Mouse (Mus musculus) layer of hippocampus, adult 18-20 months (tissue): ENCODE data around the gene 9130023H24Rik. TPM values are rescaled to one million over a fixed set of nuclear protein-coding genes. Genes with fewer than 3 reads are reported as not detected.

Experiments
- DNase-seq, 2 experiments: peaks; one replicate each; pipeline ENCODE4 v3.0.0; 2022; ENCODE audit warnings: low spot score in 2 of 2
- total RNA-seq, 2 experiments: library from RNA; stranded (reverse); gene quantifications; 2 replicates each; pipeline ENCODE4 v1.2.3; 2021

9130023H24Rik gene
- total RNA-seq, 2 experiments from 2014 or later: 3.3 TPM

DNA sequence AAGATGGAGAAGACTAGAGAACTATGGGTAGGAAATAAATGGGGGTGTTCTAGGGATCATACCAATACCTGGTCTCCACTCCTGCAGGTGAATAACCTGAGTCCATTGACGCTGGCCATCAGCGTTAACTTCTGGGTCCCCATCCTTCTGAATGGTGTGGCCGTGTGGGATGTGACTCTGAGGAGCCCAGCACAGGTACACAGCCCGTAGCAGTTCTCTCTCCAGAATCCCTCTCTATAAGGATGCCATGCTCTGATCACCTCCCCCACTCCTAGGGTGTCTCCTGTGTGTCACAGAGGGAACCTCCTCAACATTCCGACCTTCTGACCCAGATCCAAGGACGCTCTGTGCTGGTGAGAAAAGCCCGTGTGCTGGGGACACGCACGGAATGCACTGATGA is 34.8 kb downstream of the 9130023H24Rik start:
- no peak for DNase-seq

DNA sequence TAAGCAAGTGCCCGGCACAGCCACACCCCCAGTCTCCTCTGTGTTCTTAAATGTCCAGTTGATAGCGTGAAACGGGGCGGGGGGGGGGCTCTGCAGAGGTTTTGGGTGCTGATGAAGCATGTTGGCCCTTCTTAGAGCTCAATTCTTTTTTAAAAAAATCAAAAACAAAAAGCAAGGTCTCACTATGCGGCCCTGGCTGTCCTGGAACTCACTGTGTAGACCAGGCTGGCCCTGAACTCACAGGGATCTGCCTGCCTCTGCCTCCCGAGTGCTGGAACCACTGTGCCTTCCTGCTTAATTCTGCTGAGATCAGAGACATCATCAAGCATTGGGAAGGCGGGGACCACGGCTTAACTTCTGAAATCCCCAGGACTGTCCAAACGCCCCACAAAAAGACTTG is 36.2 kb downstream of the 9130023H24Rik start:
- no peak for DNase-seq

Other genes starting within 250 kb of the 9130023H24Rik start
- gene Pycard, start 244.2 kb downstream of the 9130023H24Rik start, total RNA-seq: 1 to 10 TPM; 2.1 to 3.2 TPM
- under 1 TPM; 0.32 to 0.58 TPM for gene Trim72, start 234.1 kb downstream of the 9130023H24Rik start, total RNA-seq
- gene Itgam, start 175.4 kb downstream of the 9130023H24Rik start, total RNA-seq: 10 to 100 TPM; 11.0 to 11.2 TPM
- under 1 TPM in 1 of 2 experiments, not detected in 1; 0.25 TPM for gene Gm49368, start 175.3 kb downstream of the 9130023H24Rik start, total RNA-seq
- gene Itgax, start 108.5 kb downstream of the 9130023H24Rik start, total RNA-seq: under 1 TPM; 0.13 to 0.59 TPM
- gene Itgad, start 83.7 kb downstream of the 9130023H24Rik start, total RNA-seq: under 1 TPM; 0.20 to 0.71 TPM
- 1 to 10 TPM; 4.7 TPM for gene Cox6a2, start 31.6 kb downstream of the 9130023H24Rik start, total RNA-seq
- gene Armc5, start 689 bp downstream of the 9130023H24Rik start, total RNA-seq: 10 to 100 TPM; 11.5 to 12.6 TPM
- gene Tgfb1i1, start 8.8 kb upstream of the 9130023H24Rik start, total RNA-seq: 10 to 100 TPM in 1 of 2 experiments, 1 to 10 TPM in 1; 9.2 to 12.0 TPM
- not detected for gene Slc5a2, start 27.6 kb upstream of the 9130023H24Rik start, total RNA-seq
- gene BC017158, start 60.1 kb upstream of the 9130023H24Rik start, total RNA-seq: 10 to 100 TPM; 24.0 to 25.9 TPM
- gene Rgs10, start 180.7 kb upstream of the 9130023H24Rik start, total RNA-seq: 10 to 100 TPM; 42.3 to 45.3 TPM
- 100 to 1,000 TPM in 1 of 2 experiments, 10 to 100 TPM in 1; 98.2 to 110 TPM for gene Tial1, start 223.7 kb upstream of the 9130023H24Rik start, total RNA-seq